Mouse (Mus musculus) embryonic fibroblast, embryonic 13.5 days (primary cell): ENCODE results near the gene Chrd.

Experiments used
- CTCF ChIP-seq: IDR thresholded peaks from 2 replicates; pipeline ENCODE4 v1.5.1; 2011; ENCODE audit warnings: mild to moderate bottlenecking, control low read depth, low read length, moderate library complexity, borderline replicate concordance; ENCODE audit not compliant: insufficient read depth
- POLR2A ChIP-seq: IDR thresholded peaks from 2 replicates; pipeline ENCODE4 v1.6.1; 2011; ENCODE audit warnings: low read depth, mild to moderate bottlenecking, control low read depth, low read length, moderate library complexity

- TF ChIP-seq CTCF (no peak), POLR2A (no peak)
These were observed 40.5 kb upstream of the Chrd start for GRCm38 (mm10) chr16:20692241-20692965.
